Mouse (Mus musculus): ENCODE measurements around the gene Tnnt1.

Tnnt1 gene

DNA sequence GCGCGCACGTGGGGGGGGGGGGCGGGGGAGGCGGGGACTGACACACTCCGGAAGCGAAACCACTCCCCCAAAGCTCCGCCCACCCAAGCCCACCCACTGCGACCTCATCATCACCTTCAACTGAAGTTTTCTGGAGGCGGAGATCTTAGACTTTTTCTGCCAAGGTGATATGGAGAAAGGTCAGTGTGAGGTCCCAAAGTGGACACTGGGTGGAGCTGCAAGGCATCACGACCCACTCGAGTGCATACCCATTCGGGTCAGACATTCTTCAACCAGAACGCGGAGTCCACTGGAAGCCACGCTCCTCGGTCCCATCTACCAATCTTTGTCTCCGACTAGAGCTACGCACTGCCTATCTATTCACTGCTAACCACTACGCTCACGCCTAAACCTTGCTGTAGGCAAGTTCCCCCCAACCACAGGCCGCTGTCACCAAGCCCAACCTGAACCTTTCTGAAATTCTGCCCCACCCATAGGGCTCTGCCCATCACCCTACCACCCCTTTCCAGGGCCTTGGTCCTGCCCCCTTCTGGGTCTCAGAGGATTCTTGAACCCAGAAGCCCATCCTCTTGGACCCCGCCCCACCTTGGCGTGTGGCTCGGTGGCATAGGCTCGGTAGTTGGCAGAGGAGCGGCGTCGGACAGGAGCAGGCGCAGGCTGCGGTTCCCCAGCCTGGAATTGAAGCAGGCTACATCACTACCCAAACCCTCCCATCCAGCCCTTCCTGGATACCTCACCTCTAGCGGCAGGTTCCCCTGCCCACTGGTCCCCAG lies 5.2 kb upstream of the Tnnt1 start:
- no peak for DNase-seq

GRCm38 (mm10) chr7:4518487-4518886 lies 2.3 kb upstream of the Tnnt1 start:
- no peak for DNase-seq

- no peak for DNase-seq
These were observed 329 bp downstream of the Tnnt1 start for GRCm38 (mm10) chr7:4515853-4516252.

DNA sequence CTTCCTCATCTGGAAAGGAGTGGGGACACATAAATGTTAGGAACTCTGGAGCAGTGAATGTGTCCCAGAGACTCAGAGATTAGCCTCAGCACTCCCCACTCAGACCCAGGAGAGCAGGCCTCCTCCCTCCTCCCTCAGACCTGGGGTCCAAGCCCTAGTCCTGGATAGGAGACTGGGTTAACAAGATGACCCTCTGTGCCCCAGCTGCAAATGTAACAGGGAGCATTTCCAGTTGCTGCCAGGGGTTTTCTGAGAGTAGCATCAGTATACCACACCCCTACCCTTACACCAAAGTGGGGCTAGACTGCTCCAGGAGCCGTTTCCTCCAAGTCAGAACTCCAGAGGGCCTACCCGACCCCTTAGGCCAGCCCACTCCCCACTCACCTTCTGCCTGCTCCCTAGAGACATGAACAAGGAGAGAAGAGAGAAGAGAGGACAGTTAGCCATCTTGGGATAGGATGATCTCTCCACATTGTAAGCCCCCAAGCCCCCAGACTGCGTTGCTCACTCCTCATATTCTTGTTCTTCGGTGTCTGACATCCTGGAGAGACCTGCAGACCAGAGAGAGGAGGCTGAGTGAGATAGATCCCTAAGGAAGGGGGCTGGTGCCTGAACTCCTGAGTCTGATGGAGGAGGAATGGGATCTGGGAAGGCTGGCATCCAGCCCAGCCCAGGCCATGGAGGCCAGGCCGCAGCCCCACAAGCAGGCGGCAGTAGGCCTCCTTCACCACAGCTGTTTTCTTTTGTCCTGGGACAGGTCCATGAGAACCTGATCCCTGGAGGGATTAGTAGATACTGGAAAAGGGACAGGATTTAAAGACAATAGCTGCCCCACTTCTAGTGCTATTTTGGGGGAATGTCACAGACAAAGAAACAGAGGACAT lies 2.1 kb downstream of the Tnnt1 start:
- no peak for DNase-seq

- peak in 1 of 2 experiments; percentile 66 for DNase-seq
These were observed 2.9 kb downstream of the Tnnt1 start for GRCm38 (mm10) chr7:4513236-4513635.

DNA sequence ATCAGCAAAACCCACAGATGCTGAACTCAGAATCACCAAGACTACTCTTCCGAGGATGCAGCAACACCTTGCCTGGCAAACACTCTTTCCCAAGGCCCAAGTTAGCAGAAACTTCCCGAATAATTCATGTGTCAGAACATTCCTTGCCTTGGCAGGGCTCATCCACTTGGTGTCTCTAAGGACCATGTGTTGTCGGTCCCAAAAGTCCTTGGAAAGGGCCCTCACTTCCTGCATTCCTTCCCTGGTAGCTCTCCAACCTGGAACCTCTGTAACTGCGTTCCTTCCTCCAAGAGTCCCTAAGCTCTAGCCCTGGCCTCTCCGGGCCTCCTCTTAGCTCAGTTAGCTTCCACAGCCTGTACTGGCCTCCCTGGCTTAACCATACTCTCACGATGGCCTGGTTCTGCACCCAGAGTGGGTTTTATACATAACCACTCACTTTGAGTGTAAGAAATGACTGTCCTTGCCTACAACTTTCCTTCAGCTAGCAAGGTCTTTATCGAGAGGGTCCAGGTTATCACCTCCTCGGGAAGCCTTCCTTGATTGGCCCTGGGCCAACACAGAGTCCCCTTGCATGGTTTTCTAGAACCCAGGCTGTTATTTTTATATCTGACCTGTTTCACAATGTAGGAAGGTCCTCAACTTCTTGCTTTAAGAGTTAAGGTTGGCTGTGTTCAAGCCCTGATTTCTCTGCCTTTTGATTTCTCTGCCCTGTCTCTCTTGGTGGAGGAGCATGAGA lies 4.5 kb downstream of the Tnnt1 start:
- no peak for DNase-seq

- peak; percentile 82 to 89 for DNase-seq
These were observed 6.1 kb downstream of the Tnnt1 start for GRCm38 (mm10) chr7:4509863-4510608.

- no peak for DNase-seq
These were observed 7.5 kb downstream of the Tnnt1 start for GRCm38 (mm10) chr7:4508739-4509116.

GRCm38 (mm10) chr7:4508062-4508738 lies 8.0 kb downstream of the Tnnt1 start:
- DNase-seq: no peak

DNA sequence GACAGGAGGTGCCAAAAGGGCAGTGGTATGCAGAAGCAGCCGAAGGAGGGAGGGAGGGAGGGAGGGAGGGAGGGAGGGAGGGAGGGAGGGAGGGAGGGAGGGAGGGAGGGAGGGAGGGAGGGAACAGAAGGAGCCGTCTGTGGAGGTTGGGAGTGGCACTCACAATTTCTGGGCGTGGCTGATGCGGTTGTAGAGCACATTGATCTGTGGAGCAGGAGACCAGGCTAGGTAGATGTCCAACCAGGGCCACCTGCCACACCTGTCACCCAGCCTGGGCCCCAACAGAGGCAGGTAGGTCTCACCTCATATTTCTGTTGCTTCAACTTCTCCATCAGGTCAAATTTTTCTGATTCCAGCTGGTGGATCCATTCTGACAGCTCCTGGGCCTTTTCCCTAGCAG lies 9.0 kb downstream of the Tnnt1 start:
- DNase-seq: no peak

DNA sequence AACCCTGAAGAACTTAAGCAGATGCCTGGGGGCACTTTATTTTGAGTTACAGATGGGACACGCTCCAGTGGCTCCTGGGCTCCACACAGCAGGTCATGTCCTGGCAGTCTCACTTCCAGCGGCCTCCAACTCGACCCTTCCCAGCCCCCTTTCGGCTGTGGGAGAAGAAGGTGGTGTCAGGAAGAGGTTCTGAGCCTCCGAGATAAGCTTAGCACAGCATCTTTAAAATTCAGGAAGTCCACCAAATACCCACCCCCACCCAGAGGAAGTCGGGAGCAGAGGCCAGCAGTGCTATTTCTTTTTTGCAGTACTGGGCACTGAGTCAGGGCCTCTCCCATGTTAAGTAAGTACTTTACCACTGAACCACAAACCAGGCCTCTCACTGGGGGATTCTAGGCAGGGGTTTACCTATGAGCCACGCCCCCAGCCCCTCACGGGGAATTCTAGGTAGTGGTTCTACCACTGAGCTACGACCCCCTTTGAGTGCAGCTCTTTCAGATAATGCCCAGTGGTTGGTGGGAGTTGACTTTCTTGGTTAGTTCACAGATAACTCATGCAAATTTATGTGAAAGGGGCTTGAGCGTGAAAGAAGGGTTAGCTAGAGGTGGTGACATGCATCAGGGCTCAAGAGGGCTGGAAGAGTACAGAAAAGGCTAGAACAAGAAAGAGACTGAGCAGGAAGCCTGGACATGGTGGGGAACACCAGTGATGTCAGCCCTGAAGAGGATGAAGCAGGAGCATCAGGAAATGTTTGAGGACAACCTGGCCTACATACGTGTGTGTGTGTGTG lies 11.3 kb downstream of the Tnnt1 start:
- DNase-seq: no peak

DNA sequence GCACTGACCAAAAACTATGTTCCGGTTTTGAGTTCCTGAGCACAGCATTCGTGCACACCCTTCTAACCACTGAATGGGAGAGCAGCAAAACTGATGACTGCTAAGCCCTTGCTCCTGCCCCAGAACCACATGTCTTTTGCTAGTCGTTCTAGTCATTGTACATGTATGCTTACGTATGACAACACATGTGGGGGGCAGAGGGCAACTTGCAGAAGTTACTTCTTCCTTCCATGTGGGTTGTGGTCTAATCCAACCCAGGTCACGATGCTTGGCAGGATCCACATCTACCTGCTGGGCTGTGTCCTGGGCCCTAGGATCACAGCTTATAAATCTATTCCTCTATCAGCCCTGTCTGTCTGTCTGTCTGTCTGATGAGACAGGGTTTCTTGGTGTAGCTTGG lies 12.3 kb downstream of the Tnnt1 start:
- no peak for DNase-seq

DNA sequence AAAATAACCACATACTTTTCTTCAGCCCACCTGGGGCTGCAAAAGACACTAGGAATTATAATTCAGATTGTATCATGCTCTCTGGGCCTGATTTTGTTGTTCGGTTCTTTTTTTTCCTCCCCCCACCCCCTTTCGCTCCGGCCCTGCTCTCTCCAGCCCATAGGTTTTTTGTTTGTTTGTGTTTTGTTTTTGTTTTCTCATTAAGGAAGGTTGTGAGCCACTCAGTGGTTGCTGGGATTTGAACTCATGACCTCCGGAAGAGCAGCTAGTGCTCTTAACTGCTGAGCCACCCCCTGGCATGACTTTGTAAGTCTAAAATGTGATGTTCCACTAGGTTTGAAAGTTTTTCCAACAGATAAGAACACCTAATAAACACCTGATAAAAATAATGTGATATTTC lies 13.1 kb downstream of the Tnnt1 start:
- DNase-seq: no peak

GRCm38 (mm10) chr7:4502421-4503090 lies 13.6 kb downstream of the Tnnt1 start:
- DNase-seq: peak; percentile 46 to 78

DNA sequence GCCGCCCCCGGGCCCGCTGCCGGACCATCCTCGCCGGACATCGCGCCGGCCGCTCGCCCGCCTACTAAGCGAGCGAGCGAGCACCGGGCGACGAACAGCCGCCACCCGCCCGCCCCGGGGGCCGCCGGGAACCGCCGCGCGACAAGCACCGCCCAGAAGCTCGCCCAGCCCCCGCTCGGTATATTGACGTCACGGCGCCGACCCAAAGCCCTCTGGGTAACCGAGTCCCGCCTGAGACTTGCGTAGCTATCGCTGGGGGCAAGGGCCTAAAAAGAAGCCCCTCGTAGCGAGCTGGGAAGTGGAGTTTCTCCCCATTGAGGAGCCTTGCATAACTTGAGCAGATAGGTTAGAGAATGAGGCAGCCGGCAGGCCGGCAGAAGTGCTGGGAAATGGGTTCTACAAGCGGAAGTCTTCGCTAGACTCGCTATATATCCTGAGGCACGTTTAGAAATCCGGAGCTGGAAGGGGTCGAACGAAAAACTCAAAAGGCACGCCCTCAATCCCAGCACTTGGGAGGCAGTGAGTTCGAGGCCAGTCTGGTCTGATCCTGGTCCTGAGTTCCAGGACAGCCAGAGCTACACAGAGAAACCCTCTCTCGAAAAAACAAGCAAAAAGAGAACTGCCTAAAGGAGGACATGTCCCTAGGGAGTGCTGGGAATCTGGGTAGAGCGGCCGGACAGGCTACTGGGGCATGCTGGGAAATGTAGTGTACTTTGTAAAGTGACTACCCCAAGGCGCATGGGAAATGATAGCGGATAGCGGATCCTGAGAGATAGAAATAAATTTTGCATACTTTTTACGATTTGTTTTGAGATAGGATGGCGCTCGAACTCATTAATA lies 14.4 kb downstream of the Tnnt1 start, which contains the start of gene Ppp1r12c:
Gene Ppp1r12c, minus strand, starts transcription at position 123 of the 840 bp plus-strand sequence.
- DNase-seq: peak; percentile 95 to 97

DNA sequence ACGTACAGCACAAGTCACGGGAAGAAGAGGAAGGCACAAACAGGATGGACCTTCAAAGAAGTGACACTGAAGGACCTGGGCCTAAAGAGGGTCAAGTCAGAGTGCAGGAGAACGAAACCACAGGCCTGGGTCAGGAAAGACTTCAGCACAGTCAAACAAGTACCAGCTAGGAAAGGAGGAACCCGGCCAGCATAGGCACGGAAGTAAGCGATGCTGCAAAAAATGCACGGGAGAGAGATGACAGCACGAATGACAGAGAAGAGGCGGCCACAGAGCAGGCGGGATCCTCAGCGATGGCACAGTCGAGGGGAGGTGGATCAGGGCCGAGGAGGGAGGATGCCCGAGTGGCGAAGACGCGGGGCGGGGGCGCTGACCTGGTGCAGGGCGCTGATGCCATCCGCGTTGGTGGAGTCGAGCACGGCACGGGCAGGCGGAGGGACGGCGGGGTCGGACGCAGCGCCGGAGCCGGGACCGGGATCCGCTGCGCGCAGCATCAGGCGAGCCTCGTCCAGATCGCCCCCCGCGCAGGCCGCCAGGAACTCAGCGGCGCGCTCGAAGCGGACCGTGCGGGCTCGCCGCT lies 15.2 kb downstream of the Tnnt1 start:
- peak in 1 of 2 experiments; percentile 56 for DNase-seq

GRCm38 (mm10) chr7:4499034-4499433 lies 17.1 kb downstream of the Tnnt1 start:
- DNase-seq: no peak

- peak; percentile 63 to 75 for DNase-seq
These were observed 17.9 kb downstream of the Tnnt1 start for GRCm38 (mm10) chr7:4498251-4498650.

All from kidney, postnatal 36 days (tissue).